Mouse (Mus musculus): Measurements from ENCODE around the gene Mybpc3.

Mybpc3 gene

DNA sequence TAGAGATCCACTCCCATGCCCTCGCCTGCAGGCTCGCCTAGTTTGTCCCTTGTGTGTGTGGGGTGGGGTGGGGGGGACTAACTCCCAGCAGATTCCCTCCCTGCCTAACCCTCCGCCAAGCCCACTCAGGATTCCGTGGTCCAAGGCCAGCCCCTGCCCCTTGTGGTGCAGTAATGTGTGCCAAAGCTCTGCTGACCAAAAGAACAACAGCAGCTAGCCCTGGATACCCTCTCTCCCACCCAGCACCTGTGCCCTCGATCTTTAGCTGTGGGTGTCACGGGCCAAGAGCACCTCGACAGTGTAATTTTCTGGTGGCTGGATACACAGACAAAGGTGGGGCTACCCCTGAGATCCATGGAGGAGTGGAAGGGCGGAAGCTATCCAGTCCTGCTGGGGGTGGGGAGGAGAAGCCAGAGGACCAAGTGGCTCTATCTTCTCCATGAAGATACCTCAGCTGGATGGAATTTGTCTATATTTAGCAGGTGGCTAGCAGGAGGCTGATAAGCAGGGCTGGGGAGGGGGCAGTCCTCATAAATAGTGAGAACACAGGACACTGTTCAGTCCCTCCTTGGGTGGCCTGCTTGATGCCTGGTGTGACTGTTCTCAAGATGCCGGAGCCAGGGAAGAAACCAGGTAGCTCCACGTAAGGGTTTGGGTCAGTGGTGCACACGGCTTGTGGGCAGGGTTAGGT is at the start of gene Mybpc3:
Mybpc3 (plus strand) TSS at position 560 of the 691 bp plus-strand sequence.
- DNase-seq (ENCODE audit: low spot score) = no peak

DNA sequence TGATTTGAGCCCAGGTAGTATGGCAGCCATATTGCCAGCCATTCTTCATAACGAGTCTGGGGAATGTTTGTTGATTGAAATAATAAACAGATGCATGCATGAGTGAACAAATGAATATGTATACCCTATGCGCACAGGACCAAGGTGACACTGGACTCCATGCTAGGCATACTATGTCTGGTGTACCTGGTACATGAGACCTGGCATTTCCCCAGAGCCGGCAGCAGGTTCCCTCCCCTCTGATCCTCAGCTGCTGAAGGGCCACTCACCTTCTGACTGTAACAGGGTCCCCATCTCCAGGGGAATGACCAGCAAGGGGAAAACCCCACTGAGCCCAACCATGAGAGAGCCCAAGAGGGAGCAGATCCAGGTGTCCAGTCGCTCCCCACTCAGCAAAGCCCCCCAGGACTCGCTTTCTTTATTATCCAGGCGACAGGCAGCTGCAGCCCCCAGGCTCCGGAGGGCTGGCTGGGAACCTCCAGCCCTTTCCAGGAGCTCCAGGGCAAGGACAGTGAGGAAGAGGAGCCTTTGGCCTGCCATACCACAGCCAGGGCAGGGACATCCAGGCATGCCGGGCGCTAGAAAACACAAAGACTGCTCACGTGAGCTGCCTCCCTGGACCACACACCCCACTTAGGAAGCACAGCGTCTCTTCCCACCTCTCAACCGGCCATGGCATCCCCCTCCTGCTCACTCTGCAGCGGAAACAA is 49.6 kb upstream of the Mybpc3 start:
- DNase-seq (ENCODE audit: low spot score) = no peak

GRCm38 (mm10) chr2:91068872-91069165 is 49.1 kb upstream of the Mybpc3 start:
- DNase-seq (ENCODE audit: low spot score) = no peak

- DNase-seq (ENCODE audit: low spot score) = no peak
These were observed 48.5 kb upstream of the Mybpc3 start for GRCm38 (mm10) chr2:91069306-91070000.

DNA sequence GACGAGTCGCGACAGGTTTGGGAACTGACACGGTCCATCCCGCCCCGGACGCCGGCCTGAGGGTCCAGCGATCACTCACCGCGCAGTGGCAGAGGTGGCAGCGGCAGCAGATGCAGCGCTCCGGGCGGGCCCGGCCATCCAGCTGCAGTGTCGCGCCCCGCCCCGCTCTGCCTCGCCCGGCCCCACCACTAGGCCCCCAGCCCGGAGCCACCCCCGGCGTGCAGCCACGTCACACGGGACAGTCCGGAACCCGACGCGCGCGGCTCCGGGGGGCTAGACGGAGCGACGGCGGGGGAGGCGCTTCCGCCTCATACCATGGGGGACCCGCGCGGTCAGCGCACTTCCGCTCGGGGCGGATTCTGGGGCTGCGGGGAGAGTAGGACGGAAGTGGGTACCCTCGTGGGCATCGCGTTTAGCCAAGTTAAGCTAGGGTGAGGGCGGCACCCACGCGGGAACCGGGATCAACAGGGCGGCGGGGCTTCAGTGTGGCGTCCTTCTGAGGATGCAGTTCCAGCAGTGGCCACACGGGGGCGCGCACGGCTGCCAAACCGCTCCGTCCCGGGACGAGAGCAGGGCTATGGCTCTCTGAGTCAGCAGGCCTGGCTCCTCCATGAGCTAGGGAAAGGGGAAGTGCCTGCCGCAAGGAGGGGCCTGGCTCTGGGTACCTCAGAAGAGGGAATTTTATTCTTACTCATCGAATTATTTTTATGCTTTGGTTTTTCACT is 47.7 kb upstream of the Mybpc3 start, which contains the start of gene Slc39a13:
Slc39a13 (minus strand) TSS at position 342 of the 725 bp plus-strand sequence.
- peak; percentile 97 for DNase-seq (ENCODE audit: low spot score)

DNA sequence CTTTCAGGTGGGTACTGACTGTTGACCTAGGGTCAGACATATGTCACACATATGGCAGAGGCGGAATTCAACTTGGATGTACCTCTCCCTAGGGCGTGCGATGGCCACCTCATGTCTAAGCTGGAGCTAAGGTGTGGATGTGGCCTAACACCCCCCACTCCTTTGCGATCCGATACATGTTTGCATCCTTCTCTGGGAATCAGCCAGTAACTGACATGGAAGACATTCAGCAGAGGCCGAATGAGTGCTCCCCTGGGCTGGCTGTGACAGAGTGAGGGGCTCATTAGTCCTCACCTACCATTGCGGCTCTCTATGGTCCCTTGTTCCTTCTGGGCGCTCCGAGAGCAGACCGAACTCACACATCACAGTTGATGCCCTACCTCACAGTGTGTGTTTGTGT is 46.9 kb upstream of the Mybpc3 start:
- no peak for DNase-seq (ENCODE audit: low spot score)

DNA sequence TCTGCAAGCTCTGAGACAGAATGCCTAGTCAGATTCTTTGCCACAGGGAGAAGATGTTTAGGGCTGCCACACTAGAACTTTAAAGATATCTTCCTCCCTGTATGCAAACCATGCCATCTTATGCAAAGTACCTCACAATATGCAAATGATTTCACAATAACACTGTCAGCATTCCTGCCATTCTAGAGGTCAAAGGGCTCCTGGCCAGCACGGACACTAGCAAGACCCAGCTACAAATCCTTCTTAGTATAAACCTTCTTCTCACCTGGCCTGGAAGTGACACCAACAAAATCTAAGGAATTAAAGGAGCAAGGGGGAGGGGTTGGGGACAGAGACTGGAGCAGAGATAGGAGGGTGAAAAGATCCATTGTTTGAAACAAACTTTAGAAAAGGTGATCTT is 45.9 kb upstream of the Mybpc3 start:
- no peak for DNase-seq (ENCODE audit: low spot score)

DNA sequence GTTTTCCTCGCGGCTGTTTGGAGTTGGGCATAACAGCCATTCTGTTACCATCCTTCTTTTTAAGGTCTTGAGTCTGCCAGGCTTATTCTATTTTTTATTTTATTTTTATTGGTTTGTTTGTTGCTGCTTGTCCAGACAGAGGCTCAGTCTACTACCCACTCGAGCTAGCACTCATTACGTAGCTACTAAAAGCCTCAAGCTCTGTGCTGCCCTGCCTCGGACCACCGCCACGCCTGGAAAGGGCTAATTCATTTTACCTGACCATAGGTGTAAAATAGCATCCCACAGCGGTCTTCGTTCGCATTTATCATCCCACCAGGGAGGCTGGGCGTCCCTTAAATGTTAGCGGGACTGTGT is 40.0 kb upstream of the Mybpc3 start:
- no peak for DNase-seq (ENCODE audit: low spot score)

GRCm38 (mm10) chr2:91078314-91079025 is 39.5 kb upstream of the Mybpc3 start:
- DNase-seq (ENCODE audit: low spot score) = no peak

DNA sequence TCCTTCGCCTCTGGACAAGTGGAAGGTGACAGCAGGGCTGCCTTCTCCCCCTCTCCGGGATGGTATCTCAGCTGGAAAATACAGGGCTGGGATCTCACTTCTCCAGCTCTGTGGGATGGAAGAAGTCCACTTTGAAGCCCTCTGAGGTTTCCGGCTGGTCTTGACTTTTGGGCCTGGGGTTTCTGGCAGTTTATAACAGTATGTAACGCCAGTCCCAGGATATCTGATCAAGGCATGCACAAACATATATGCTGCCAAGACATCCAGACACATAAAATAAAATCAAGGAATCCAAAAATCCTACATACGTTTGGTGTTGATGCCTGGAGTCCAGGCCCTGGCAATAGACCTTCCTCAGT is 38.9 kb upstream of the Mybpc3 start:
- no peak for DNase-seq (ENCODE audit: low spot score)

GRCm38 (mm10) chr2:91080784-91081513 is 37.0 kb upstream of the Mybpc3 start:
- no peak for DNase-seq (ENCODE audit: low spot score)

DNA sequence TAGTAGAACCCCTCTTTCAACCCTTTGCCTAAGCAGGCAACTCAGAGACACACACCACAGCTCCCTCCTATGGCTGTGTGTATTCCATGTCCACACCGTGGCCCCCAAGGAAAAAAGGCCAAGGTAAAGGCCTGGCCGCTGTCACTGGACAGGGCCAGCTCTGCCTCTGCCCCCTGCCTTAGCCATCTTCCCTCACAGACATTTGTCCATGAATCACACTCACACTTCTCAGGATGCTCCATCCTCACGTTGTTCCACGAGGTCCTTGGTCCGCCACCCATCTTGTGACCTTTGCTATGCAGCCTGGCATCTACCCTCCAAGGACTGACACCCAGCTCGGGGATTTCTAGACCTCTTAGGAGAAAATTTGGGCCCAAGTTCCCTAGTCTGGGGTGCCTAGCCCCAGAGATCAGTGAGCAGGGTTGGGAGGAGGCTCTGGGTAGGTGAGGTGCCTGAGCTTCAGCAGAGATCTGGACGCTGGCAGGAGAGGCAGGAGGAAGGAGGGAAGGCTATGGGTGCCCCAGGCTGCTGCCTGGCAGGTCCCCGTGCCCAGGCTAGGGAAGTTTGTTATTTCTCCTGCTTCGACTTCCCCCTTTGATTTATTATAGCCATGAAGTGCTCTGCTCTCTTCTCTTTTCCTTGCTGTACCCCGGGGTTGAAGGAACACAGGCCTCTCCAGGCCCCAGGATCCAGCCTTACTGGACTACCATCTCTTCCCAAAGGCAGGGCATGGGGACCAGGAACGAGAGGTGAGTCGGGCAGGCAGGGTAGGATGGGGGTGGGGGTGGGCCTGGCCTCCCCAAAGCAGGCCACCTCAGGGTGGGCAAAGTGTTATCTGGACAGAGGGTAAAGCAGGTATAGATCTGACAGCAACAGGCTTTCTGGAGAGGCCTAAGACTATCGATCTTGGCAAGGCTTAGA is 35.9 kb upstream of the Mybpc3 start, which contains the start of gene Spi1:
Spi1 (plus strand) TSS at position 616 of the 921 bp plus-strand sequence.
- DNase-seq (ENCODE audit: low spot score) = no peak

DNA sequence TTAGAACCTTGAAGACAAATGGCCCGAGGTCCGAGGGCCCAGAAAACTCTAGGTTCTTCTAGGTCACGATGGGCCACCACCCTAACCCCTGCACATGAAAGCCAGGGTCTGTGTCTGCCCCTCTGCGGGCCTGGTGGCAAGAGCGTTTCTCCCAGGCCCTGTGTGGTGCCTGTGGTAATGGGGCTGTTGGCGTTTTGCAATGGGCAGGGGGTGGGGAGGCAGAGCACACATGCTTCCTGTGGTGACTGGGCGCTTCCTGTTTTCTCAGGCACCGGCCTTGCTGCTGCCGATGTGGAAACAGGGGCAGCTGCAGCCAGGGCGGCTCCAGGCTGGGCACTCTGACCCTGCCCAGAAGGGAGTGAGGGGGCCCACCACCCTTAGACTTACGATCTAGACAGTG is 35.1 kb upstream of the Mybpc3 start:
- no peak for DNase-seq (ENCODE audit: low spot score)

- no peak for DNase-seq (ENCODE audit: low spot score)
These were observed 34.5 kb upstream of the Mybpc3 start for GRCm38 (mm10) chr2:91083366-91083940.

- no peak for DNase-seq (ENCODE audit: low spot score)
These were observed 33.6 kb upstream of the Mybpc3 start for GRCm38 (mm10) chr2:91084179-91084820.

DNA sequence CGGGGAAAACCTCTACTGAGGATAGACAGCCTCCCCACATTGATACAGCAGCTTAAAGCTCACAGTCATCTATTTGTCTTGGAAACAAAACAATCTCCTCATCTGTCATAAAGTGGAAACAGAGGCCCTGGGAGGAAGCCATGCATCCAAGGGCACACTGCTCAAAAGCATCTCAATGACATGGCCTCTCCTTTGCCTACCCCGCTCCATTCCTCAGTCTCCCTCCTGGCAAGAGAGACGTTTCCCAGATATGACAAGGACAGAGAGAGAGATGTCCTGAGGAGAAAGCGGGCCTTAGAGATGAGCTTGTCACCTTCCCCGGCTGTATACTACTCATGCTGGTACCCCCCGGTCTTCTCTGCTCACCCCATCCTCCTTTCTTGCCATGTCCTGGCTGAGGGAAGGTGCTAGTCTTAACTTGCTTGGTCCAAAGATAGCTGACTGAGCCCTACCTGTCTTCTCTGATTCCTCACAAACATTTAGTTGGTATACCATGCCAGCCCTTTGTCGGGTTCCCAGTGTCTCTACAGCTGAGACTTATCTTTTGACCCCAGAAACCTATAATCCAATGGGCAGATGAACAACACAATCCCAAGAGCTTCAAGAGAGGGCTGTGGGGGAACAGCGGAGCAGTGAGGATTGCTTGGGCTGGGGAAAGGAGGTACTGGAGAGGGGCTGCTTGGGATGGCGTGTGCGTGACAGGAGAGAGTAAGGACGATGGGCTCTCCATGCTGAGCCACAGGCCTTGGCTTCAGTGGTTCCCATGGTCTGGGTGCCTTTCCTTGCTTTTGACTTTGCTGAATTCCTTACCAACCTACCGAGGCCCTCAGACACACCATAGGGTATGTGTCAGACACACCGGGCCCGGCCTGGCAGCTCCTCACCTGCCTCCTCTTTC is 32.2 kb upstream of the Mybpc3 start:
- no peak for DNase-seq (ENCODE audit: low spot score)

- DNase-seq (ENCODE audit: low spot score) = no peak
These were observed 31.3 kb upstream of the Mybpc3 start for GRCm38 (mm10) chr2:91086392-91087237.
